ENCODE assay signal across 26 mouse cellular contexts in the genomic region with DNA sequence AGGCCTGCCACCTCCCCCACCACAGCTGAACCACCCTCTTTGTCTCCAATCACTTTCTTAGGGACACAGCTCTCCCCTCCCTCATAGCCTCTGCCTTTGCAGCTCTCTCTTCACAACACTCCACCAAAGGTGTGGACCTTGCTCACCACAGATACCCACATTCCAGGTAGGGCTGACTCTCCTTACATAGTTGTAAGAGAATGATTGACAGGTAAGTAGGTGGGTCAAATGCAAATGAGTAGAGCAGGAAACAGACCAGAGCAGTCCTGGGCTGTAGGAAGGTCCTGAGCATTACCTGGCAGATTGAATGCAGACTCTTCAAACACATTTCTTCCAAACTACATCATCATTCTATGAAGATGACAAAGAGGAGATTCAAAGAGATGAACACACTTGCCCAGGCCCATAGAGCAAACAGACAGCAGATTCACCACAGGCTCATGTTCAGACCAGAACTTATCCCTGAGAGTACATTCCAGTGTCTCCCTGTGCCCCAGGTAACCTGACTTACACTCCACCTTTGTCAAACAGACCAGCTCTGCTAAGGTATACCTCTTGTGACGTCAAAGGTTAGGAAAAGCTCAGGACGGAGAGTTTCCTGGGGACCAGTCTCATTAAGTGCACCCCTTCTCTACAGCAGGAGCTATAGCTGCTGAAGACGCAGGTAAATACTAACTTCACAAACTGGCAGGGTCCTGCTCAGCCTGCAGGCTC. TPM values are rescaled to one million over a fixed set of nuclear protein-coding genes. Genes with fewer than 3 reads are reported as not detected.
A peak's percentile ranks its signal among the peaks of the same experiment; 100 is the strongest.
DNase-seq lines count a peak whose midpoint lies in the region; ATAC-seq and TF ChIP-seq lines count a peak whose summit lies in the region.
"Had no signal": no experiment of that assay in that cellular context is flagged by ENCODE, and none has a peak within 500 bp of the region (broad histone marks: within the 10 kb centered on the region; RNA-seq: fewer than 3 reads in every experiment).

No protein-coding gene starts in this region.

- no peak overlapping the region for H3K4me3 ChIP-seq in embryonic facial prominence, embryonic 14.5 days (ENCODE audit: low read depth, low read length)
- H3K4me3 ChIP-seq in embryonic facial prominence, embryonic 10.5 days = no peak overlapping the region
- no peak overlapping the region for H3K4me3 ChIP-seq in lung, embryonic 14.5 days (ENCODE audit: low read depth, low read length)
- no peak overlapping the region for H3K4me3 ChIP-seq in kidney, embryonic 16.5 days (ENCODE audit: low read length)
- no peak overlapping the region for H3K4me3 ChIP-seq in stomach, postnatal 0 days (ENCODE audit: low read depth, low read length)
- H3K4me3 ChIP-seq: forebrain, embryonic 12.5 days; midbrain, embryonic 13.5 days; myocyte; neural tube, embryonic 15.5 days had no signal

- TF ChIP-seq EP300 in stomach, postnatal 0 days (optimal IDR thresholded peaks at IDR 0.05) = no peak

- no peak for TF ChIP-seq CTCF in lung, embryonic 14.5 days (IDR thresholded peaks at IDR 0.05; ENCODE audit: low read depth)
- no peak for TF ChIP-seq CTCF in stomach, postnatal 0 days (IDR thresholded peaks at IDR 0.05; ENCODE audit: low read depth)

- no peaks in the 10 kb centered on the region for H3K9me3 ChIP-seq in embryonic facial prominence, embryonic 14.5 days (ENCODE audit: control insufficient read depth, low read length)
- no peaks in the 10 kb centered on the region for H3K9me3 ChIP-seq in embryonic facial prominence, embryonic 10.5 days
- H3K9me3 ChIP-seq in lung, embryonic 14.5 days (ENCODE audit: low read depth, low read length) = no peaks in the 10 kb centered on the region
- no peaks in the 10 kb centered on the region for H3K9me3 ChIP-seq in kidney, embryonic 16.5 days (ENCODE audit: low read length)
- H3K9me3 ChIP-seq in stomach, postnatal 0 days (ENCODE audit: control insufficient read depth, low read length) = no peaks in the 10 kb centered on the region
- H3K9me3 ChIP-seq: forebrain, embryonic 12.5 days; midbrain, embryonic 13.5 days; neural tube, embryonic 15.5 days had no signal

- H3K36me3 ChIP-seq in embryonic facial prominence, embryonic 14.5 days (ENCODE audit: control insufficient read depth, insufficient read depth, low read length) = no peaks in the 10 kb centered on the region
- no peaks in the 10 kb centered on the region for H3K36me3 ChIP-seq in embryonic facial prominence, embryonic 10.5 days (replicated peaks)
- no peaks in the 10 kb centered on the region for H3K36me3 ChIP-seq in lung, embryonic 14.5 days (ENCODE audit: insufficient read depth)
- H3K36me3 ChIP-seq in kidney, embryonic 16.5 days (ENCODE audit: insufficient read depth, low read length) = no peaks in the 10 kb centered on the region
- no peaks in the 10 kb centered on the region for H3K36me3 ChIP-seq in stomach, postnatal 0 days (ENCODE audit: control insufficient read depth, insufficient read depth, low read length)
- H3K36me3 ChIP-seq: forebrain, embryonic 12.5 days; midbrain, embryonic 13.5 days; neural tube, embryonic 15.5 days had no signal

- 57% methylated on average over 3 of the region's 3 CpGs for WGBS in embryonic facial prominence, embryonic 14.5 days
- 79% methylated on average over 3 of the region's 3 CpGs for WGBS in embryonic facial prominence, embryonic 10.5 days
- WGBS in lung, embryonic 14.5 days = 60% methylated on average over 3 of the region's 3 CpGs
- WGBS in kidney, embryonic 16.5 days = 73% methylated on average over 3 of the region's 3 CpGs
- 56% methylated on average over 3 of the region's 3 CpGs for WGBS in stomach, postnatal 0 days

- no peak overlapping the region for H3K4me2 ChIP-seq in embryonic facial prominence, embryonic 14.5 days (ENCODE audit: low read depth, low read length)
- no peak overlapping the region for H3K4me2 ChIP-seq in lung, embryonic 14.5 days
- H3K4me2 ChIP-seq in kidney, embryonic 16.5 days (replicated peaks; ENCODE audit: low read depth, low read length) = no peak overlapping the region
- no peak overlapping the region for H3K4me2 ChIP-seq in stomach, postnatal 0 days (replicated peaks; ENCODE audit: low read depth)
- H3K4me2 ChIP-seq: forebrain, embryonic 12.5 days; hindbrain, embryonic 14.5 days; midbrain, embryonic 13.5 days; neural tube, embryonic 15.5 days had no signal

- H3K9ac ChIP-seq in embryonic facial prominence, embryonic 14.5 days (ENCODE audit: low read depth, low read length) = no peak overlapping the region
- H3K9ac ChIP-seq in lung, embryonic 14.5 days = 0 out of 2 replicates have a peak overlapping the region, but pooled peaks have one; percentile 6
- H3K9ac ChIP-seq in kidney, embryonic 16.5 days (replicated peaks; ENCODE audit: low read length) = no peak overlapping the region
- no peak overlapping the region for H3K9ac ChIP-seq in stomach, postnatal 0 days (ENCODE audit: low read length)
- H3K9ac ChIP-seq: forebrain, embryonic 12.5 days; hindbrain, embryonic 14.5 days; midbrain, embryonic 13.5 days; neural tube, embryonic 15.5 days had no signal

- DNase-seq in embryonic facial prominence, embryonic 14.5 days (ENCODE audit: low spot score) = no peak
- no peak for DNase-seq in embryonic facial prominence, embryonic 10.5 days (ENCODE audit: low spot score)
- peak; percentile 31 for DNase-seq in lung, embryonic 14.5 days
- DNase-seq in lung, postnatal 14 days = no peak
- DNase-seq in stomach, postnatal 0 days (ENCODE audit: low spot score) = peak; percentile 44
- no peak for DNase-seq in left cerebral cortex, postnatal 4 days
- DNase-seq in heart, postnatal 25 days (ENCODE audit: low spot score) = no peak
- DNase-seq: cerebellum, postnatal 14 days; embryo, embryonic 11 days; gastrocnemius, postnatal 36 days; heart, postnatal 10 days; thymus, adult 2 months had no signal

- no peak overlapping the region for H3K27ac ChIP-seq in embryonic facial prominence, embryonic 14.5 days (replicated peaks; ENCODE audit: low read depth, low read length)
- H3K27ac ChIP-seq in embryonic facial prominence, embryonic 10.5 days (replicated peaks) = no peak overlapping the region
- H3K27ac ChIP-seq in lung, embryonic 14.5 days (ENCODE audit: low read depth) = peak overlapping the region; percentile 69
- no peak overlapping the region for H3K27ac ChIP-seq in kidney, embryonic 16.5 days (ENCODE audit: low read length)
- H3K27ac ChIP-seq in stomach, postnatal 0 days (replicated peaks) = peak overlapping the region; percentile 73
- H3K27ac ChIP-seq: forebrain, embryonic 12.5 days; hindbrain, embryonic 14.5 days; midbrain, embryonic 13.5 days; neural tube, embryonic 15.5 days had no signal

- intact Hi-C loops in left cerebral cortex, postnatal 4 days (cut with DNase I) = no loop called here
- intact Hi-C loops in heart, postnatal 25 days (cut with DNase I) = no loop called here

- no peaks in the 10 kb centered on the region for H3K27me3 ChIP-seq in embryonic facial prominence, embryonic 14.5 days (replicated peaks; ENCODE audit: control insufficient read depth, insufficient read depth, low read length)
- no peaks in the 10 kb centered on the region for H3K27me3 ChIP-seq in embryonic facial prominence, embryonic 10.5 days (replicated peaks; ENCODE audit: low read depth, poor library complexity, severe bottlenecking)
- H3K27me3 ChIP-seq in lung, embryonic 14.5 days (ENCODE audit: insufficient read depth, low read length) = no peaks in the 10 kb centered on the region
- H3K27me3 ChIP-seq in kidney, embryonic 16.5 days (ENCODE audit: insufficient read depth, low read length) = no peaks in the 10 kb centered on the region
- no peaks in the 10 kb centered on the region for H3K27me3 ChIP-seq in stomach, postnatal 0 days (ENCODE audit: control insufficient read depth, insufficient read depth, low read length)
- H3K27me3 ChIP-seq: forebrain, embryonic 12.5 days; midbrain, embryonic 13.5 days; neural tube, embryonic 15.5 days had no signal

- no peaks in the 10 kb centered on the region for H3K4me1 ChIP-seq in embryonic facial prominence, embryonic 14.5 days (ENCODE audit: control insufficient read depth, insufficient read depth, low read length)
- H3K4me1 ChIP-seq in embryonic facial prominence, embryonic 10.5 days = peaks cover 2% of the 10 kb centered on the region
- peaks cover 12% of the 10 kb centered on the region; the same call in 1 of the 2 replicates for H3K4me1 ChIP-seq in lung, embryonic 14.5 days (ENCODE audit: insufficient read depth)
- H3K4me1 ChIP-seq in kidney, embryonic 16.5 days (ENCODE audit: insufficient read depth, low read length) = no peaks in the 10 kb centered on the region
- H3K4me1 ChIP-seq in stomach, postnatal 0 days (replicated peaks; ENCODE audit: control insufficient read depth, insufficient read depth) = no peaks in the 10 kb centered on the region
- H3K4me1 ChIP-seq: forebrain, embryonic 12.5 days; midbrain, embryonic 13.5 days; neural tube, embryonic 15.5 days had no signal

- ATAC-seq in embryonic facial prominence, embryonic 14.5 days (ENCODE audit: low read depth) = 0 out of 2 replicates have a peak, but pooled peaks have one; percentile 26
- ATAC-seq in lung, embryonic 14.5 days (ENCODE audit: insufficient read depth) = peak; percentile 47; the same call in 1 of the 2 replicates
- peak; percentile 59 for ATAC-seq in kidney, embryonic 16.5 days (ENCODE audit: low FRiP score, low TSS enrichment)
- ATAC-seq in stomach, postnatal 0 days (ENCODE audit: low FRiP score, low TSS enrichment) = peak; percentile 94
- ATAC-seq: CD4-positive, CD25-positive, alpha-beta regulatory T cell, adult 4 months; midbrain, embryonic 13.5 days had no signal

RNA-seq across cellular contexts. Expression of gene Wfdc3, which starts 8.2 kb away (rescaled TPM):
- polyA plus RNA-seq in embryonic facial prominence, embryonic 14.5 days (2014; fragmentation: Nextera tagmentation; extraction: Ambion mirVana) = 0.53 and 1.1 TPM in 2 replicates
- polyA plus RNA-seq in embryonic facial prominence, embryonic 10.5 days (2016; fragmentation: Nextera tagmentation; extraction: Ambion mirVana) = 0.87 and 0.95 TPM in 2 replicates
- 1.3 and 1.4 TPM in 2 replicates for polyA plus RNA-seq in lung, embryonic 14.5 days (2014; fragmentation: Nextera tagmentation; extraction: Ambion mirVana)
- polyA plus RNA-seq in kidney, embryonic 16.5 days (2015; fragmentation: Nextera tagmentation; extraction: Ambion mirVana) = 1.1 and 1.2 TPM in 2 replicates
- 1.4 TPM in 2 replicates for polyA plus RNA-seq in stomach, postnatal 0 days (2015; fragmentation: Nextera tagmentation; extraction: Ambion mirVana)
- 1 to 10 TPM in 1 of 2 experiments, under 1 TPM in 1; 0.60 to 1.1 TPM for total RNA-seq in left cerebral cortex, postnatal 4 days (2021)
- under 1 TPM; 0.28 to 0.29 TPM for total RNA-seq in heart, postnatal 25 days (2021)
- total RNA-seq: gastrocnemius, postnatal 36 days had no signal
- polyA plus RNA-seq: CD4-positive, CD25-positive, alpha-beta regulatory T cell, adult 4 months had no signal

RNA-seq across cellular contexts. Expression of gene Dnttip1, which starts 8.2 kb away (rescaled TPM):
- 60.9 and 63.0 TPM in 2 replicates for polyA plus RNA-seq in embryonic facial prominence, embryonic 14.5 days (2014; fragmentation: Nextera tagmentation; extraction: Ambion mirVana)
- polyA plus RNA-seq in embryonic facial prominence, embryonic 10.5 days (2016; fragmentation: Nextera tagmentation; extraction: Ambion mirVana) = 85.1 and 88.8 TPM in 2 replicates
- 74.7 and 77.6 TPM in 2 replicates for polyA plus RNA-seq in lung, embryonic 14.5 days (2014; fragmentation: Nextera tagmentation; extraction: Ambion mirVana)
- 73.3 and 74.2 TPM in 2 replicates for polyA plus RNA-seq in kidney, embryonic 16.5 days (2015; fragmentation: Nextera tagmentation; extraction: Ambion mirVana)
- polyA plus RNA-seq in stomach, postnatal 0 days (2015; fragmentation: Nextera tagmentation; extraction: Ambion mirVana) = 38.0 and 39.1 TPM in 2 replicates
- total RNA-seq in left cerebral cortex, postnatal 4 days (2021) = 10 to 100 TPM; 35.8 to 38.1 TPM
- 10 to 100 TPM; 24.4 to 25.8 TPM for total RNA-seq in heart, postnatal 25 days (2021)

RNA-seq across cellular contexts. Expression of gene Spint5, which starts 22.4 kb away (rescaled TPM):
- not detected in 2 replicates for polyA plus RNA-seq in embryonic facial prominence, embryonic 14.5 days (2014; fragmentation: Nextera tagmentation; extraction: Ambion mirVana)
- not detected in 2 replicates for polyA plus RNA-seq in embryonic facial prominence, embryonic 10.5 days (2016; fragmentation: Nextera tagmentation; extraction: Ambion mirVana)
- polyA plus RNA-seq in lung, embryonic 14.5 days (2014; fragmentation: Nextera tagmentation; extraction: Ambion mirVana) = not detected in 2 replicates
- polyA plus RNA-seq in kidney, embryonic 16.5 days (2015; fragmentation: Nextera tagmentation; extraction: Ambion mirVana) = not detected in 2 replicates
- polyA plus RNA-seq in stomach, postnatal 0 days (2015; fragmentation: Nextera tagmentation; extraction: Ambion mirVana) = not detected in 2 replicates
- total RNA-seq in left cerebral cortex, postnatal 4 days (2021) = not detected
- total RNA-seq in heart, postnatal 25 days (2021) = not detected
- total RNA-seq: adrenal gland, adult 18-20 months; gastrocnemius, postnatal 36 days; heart, postnatal 10 days; layer of hippocampus, postnatal 10 days; megakaryocyte progenitor cell, adult 5-6 weeks; MEL had no signal
- polyA plus RNA-seq: CD4-positive, CD25-positive, alpha-beta regulatory T cell, adult 4 months; forebrain, embryonic 12.5 days; frontal cortex, adult 2 months; hindbrain, embryonic 14.5 days; limb, embryonic 14.5 days; midbrain, embryonic 13.5 days; myocyte; neural tube, embryonic 15.5 days; thymus, adult 2 months; urinary bladder, adult 2 months had no signal

RNA-seq across cellular contexts. Expression of gene Ube2c, which starts 32.2 kb away (rescaled TPM):
- polyA plus RNA-seq in embryonic facial prominence, embryonic 14.5 days (2014; fragmentation: Nextera tagmentation; extraction: Ambion mirVana) = 229 and 276 TPM in 2 replicates
- 571 and 605 TPM in 2 replicates for polyA plus RNA-seq in embryonic facial prominence, embryonic 10.5 days (2016; fragmentation: Nextera tagmentation; extraction: Ambion mirVana)
- polyA plus RNA-seq in lung, embryonic 14.5 days (2014; fragmentation: Nextera tagmentation; extraction: Ambion mirVana) = 586 and 619 TPM in 2 replicates
- 449 and 509 TPM in 2 replicates for polyA plus RNA-seq in kidney, embryonic 16.5 days (2015; fragmentation: Nextera tagmentation; extraction: Ambion mirVana)
- 74.1 and 104 TPM in 2 replicates for polyA plus RNA-seq in stomach, postnatal 0 days (2015; fragmentation: Nextera tagmentation; extraction: Ambion mirVana)
- 10 to 100 TPM; 10.8 to 14.3 TPM for total RNA-seq in left cerebral cortex, postnatal 4 days (2021)
- total RNA-seq in heart, postnatal 25 days (2021) = 1 to 10 TPM; 2.4 to 2.9 TPM

RNA-seq across cellular contexts. Expression of gene Spint4, which starts 39.2 kb away (rescaled TPM):
- not detected in 2 replicates for polyA plus RNA-seq in embryonic facial prominence, embryonic 14.5 days (2014; fragmentation: Nextera tagmentation; extraction: Ambion mirVana)
- polyA plus RNA-seq in embryonic facial prominence, embryonic 10.5 days (2016; fragmentation: Nextera tagmentation; extraction: Ambion mirVana) = not detected in 2 replicates
- polyA plus RNA-seq in lung, embryonic 14.5 days (2014; fragmentation: Nextera tagmentation; extraction: Ambion mirVana) = not detected in 2 replicates
- 0.49 and 1.2 TPM in 2 replicates for polyA plus RNA-seq in kidney, embryonic 16.5 days (2015; fragmentation: Nextera tagmentation; extraction: Ambion mirVana)
- polyA plus RNA-seq in stomach, postnatal 0 days (2015; fragmentation: Nextera tagmentation; extraction: Ambion mirVana) = not detected in 2 replicates
- total RNA-seq in left cerebral cortex, postnatal 4 days (2021) = not detected
- not detected for total RNA-seq in heart, postnatal 25 days (2021)
- total RNA-seq: adrenal gland, adult 18-20 months; gastrocnemius, postnatal 36 days; heart, postnatal 10 days; layer of hippocampus, postnatal 10 days; megakaryocyte progenitor cell, adult 5-6 weeks; MEL had no signal
- polyA plus RNA-seq: CD4-positive, CD25-positive, alpha-beta regulatory T cell, adult 4 months; forebrain, embryonic 12.5 days; frontal cortex, adult 2 months; hindbrain, embryonic 14.5 days; limb, embryonic 14.5 days; midbrain, embryonic 13.5 days; myocyte; neural tube, embryonic 15.5 days; thymus, adult 2 months; urinary bladder, adult 2 months had no signal

Comparison
In these comparisons a context has a peak if more than half of its experiments do, and no peak if none do; other contexts are left out.
1. DNase-seq: peak in lung, embryonic 14.5 days (single experiment) and stomach, postnatal 0 days (single experiment); none in embryonic facial prominence, embryonic 14.5 days (single experiment), embryonic facial prominence, embryonic 10.5 days (single experiment), lung, postnatal 14 days (single experiment), left cerebral cortex, postnatal 4 days (single experiment) and heart, postnatal 25 days (single experiment).
2. ATAC-seq: peak in every context shown above with its lines; median percentile 94 in stomach, postnatal 0 days; 59 in kidney, embryonic 16.5 days; 47 in lung, embryonic 14.5 days; 26 in embryonic facial prominence, embryonic 14.5 days.
3. H3K27ac ChIP-seq: peak in lung, embryonic 14.5 days (single experiment) and stomach, postnatal 0 days (single experiment); none in embryonic facial prominence, embryonic 14.5 days (single experiment), embryonic facial prominence, embryonic 10.5 days (single experiment) and kidney, embryonic 16.5 days (single experiment).